Comparison of ENCODE assay signal across 17 mouse cellular contexts in genomic region chr10:67652300-67652699, GRCm38 (mm10).
"Had no signal": no experiment of that assay in that cellular context is flagged by ENCODE, and none has a peak within 500 bp of the region (broad histone marks: within the 10 kb centered on the region; RNA-seq: fewer than 3 reads in every experiment).

No protein-coding gene starts in this region.

- ATAC-seq: lung, postnatal 0 days; midbrain, embryonic 16.5 days had no signal

- H3K4me2 ChIP-seq: lung, embryonic 15.5 days; midbrain, embryonic 12.5 days; neural tube, embryonic 12.5 days; stomach, embryonic 15.5 days had no signal

- H3K9ac ChIP-seq: lung, embryonic 15.5 days; midbrain, embryonic 12.5 days; neural tube, embryonic 12.5 days; stomach, embryonic 15.5 days had no signal

- H3K9me3 ChIP-seq: lung, embryonic 15.5 days; midbrain, embryonic 12.5 days; neural tube, embryonic 12.5 days; stomach, embryonic 15.5 days had no signal

- H3K27me3 ChIP-seq: neural tube, embryonic 12.5 days; stomach, embryonic 15.5 days had no signal

- DNase-seq: lung, adult 2 months; lung, postnatal 14 days; lung, postnatal 36 days; midbrain, embryonic 14.5 days; right cerebral cortex, postnatal 14 days; thymus, adult 2 months; thymus, postnatal 25 days; thymus, postnatal 4 days had no signal

- H3K27ac ChIP-seq: lung, embryonic 15.5 days; macrophage; midbrain, embryonic 12.5 days; neural tube, embryonic 12.5 days; stomach, embryonic 15.5 days; stomach, postnatal 0 days had no signal

- H3K36me3 ChIP-seq: lung, embryonic 15.5 days; midbrain, embryonic 12.5 days; neural tube, embryonic 12.5 days; stomach, embryonic 15.5 days had no signal

- H3K4me3 ChIP-seq: lung, embryonic 15.5 days; megakaryocyte, embryonic 14.5 days; midbrain, embryonic 12.5 days; neural tube, embryonic 12.5 days; stomach, embryonic 15.5 days had no signal
